Mouse (Mus musculus) hindbrain, embryonic 14.5 days (tissue): Measurements from ENCODE around the gene Foxd4. TPM values are rescaled to one million over a fixed set of nuclear protein-coding genes. Genes with fewer than 3 reads are reported as not detected.

ENCODE experiments used
- ATAC-seq: fragments of 200-750 bp; cut with Nextera tagmentation; 2 replicates; pipeline ENCODE4 v1.8.0; 2017; ENCODE audit warnings: moderate number of reproducible peaks, mild to moderate bottlenecking, moderate TSS enrichment, moderate library complexity; ENCODE audit not compliant: low FRiP score
- DNase-seq: peaks from one replicate; pipeline ENCODE4 v3.0.0-alpha.2; 2015; ENCODE audit warnings: low spot score
- H3K27ac ChIP-seq: fragments of 300-500 bp; sonication (generic); 2 replicates; pipeline ENCODE4 v1.5.1; 2014; ENCODE audit warnings: mild to moderate bottlenecking, moderate library complexity
- H3K27me3 ChIP-seq: fragments of 300-500 bp; sonication (generic); 2 replicates; pipeline ENCODE4 v1.6.1; 2014; ENCODE audit warnings: mild to moderate bottlenecking, low read length, mixed read lengths; ENCODE audit not compliant: control insufficient read depth, insufficient read depth
- H3K36me3 ChIP-seq: fragments of 300-500 bp; sonication (generic); replicated peaks from 2 replicates; pipeline ENCODE4 v1.6.1; 2014; ENCODE audit not compliant: control insufficient read depth, insufficient read depth
- H3K4me1 ChIP-seq: fragments of 300-500 bp; sonication (generic); replicated peaks from 2 replicates; pipeline ENCODE4 v1.6.1; 2014; ENCODE audit warnings: antibody characterized with exemption, low read length, mixed read lengths; ENCODE audit not compliant: control insufficient read depth, insufficient read depth
- H3K4me2 ChIP-seq: fragments of 300-500 bp; sonication (generic); replicated peaks from 2 replicates; pipeline ENCODE4 v1.6.1; 2014; ENCODE audit warnings: mild to moderate bottlenecking, moderate library complexity
- H3K4me3 ChIP-seq: fragments of 300-500 bp; sonication (generic); replicated peaks from 2 replicates; pipeline ENCODE4 v1.5.1; 2014; ENCODE audit warnings: mild to moderate bottlenecking, low read length
- H3K9ac ChIP-seq: fragments of 300-500 bp; sonication (generic); 2 replicates; pipeline ENCODE4 v1.6.1; 2014
- H3K9me3 ChIP-seq: fragments of 300-500 bp; sonication (generic); 2 replicates; pipeline ENCODE4 v1.6.1; 2016; ENCODE audit warnings: low read length; ENCODE audit not compliant: control insufficient read depth
- WGBS: fragments of 180-500 bp; shearing (Covaris S2); extraction: QIAGEN DNeasy Blood & Tissue Kit; methylation state at CpG from one replicate; pipeline ENCODE4 v1.1.7; 2014; 5-methylcytosine and 5-hydroxymethylcytosine counted together
- polyA plus RNA-seq: library from polyadenylated mRNA; unstranded; fragments of >200 nt; fragmentation: Nextera tagmentation; extraction: Ambion mirVana; gene quantifications from 2 replicates; pipeline ENCODE4 v1.2.1, GENCODE M21; 2014

The Foxd4 gene
- 0.13 and 0.23 TPM in 2 replicates for polyA plus RNA-seq

DNA sequence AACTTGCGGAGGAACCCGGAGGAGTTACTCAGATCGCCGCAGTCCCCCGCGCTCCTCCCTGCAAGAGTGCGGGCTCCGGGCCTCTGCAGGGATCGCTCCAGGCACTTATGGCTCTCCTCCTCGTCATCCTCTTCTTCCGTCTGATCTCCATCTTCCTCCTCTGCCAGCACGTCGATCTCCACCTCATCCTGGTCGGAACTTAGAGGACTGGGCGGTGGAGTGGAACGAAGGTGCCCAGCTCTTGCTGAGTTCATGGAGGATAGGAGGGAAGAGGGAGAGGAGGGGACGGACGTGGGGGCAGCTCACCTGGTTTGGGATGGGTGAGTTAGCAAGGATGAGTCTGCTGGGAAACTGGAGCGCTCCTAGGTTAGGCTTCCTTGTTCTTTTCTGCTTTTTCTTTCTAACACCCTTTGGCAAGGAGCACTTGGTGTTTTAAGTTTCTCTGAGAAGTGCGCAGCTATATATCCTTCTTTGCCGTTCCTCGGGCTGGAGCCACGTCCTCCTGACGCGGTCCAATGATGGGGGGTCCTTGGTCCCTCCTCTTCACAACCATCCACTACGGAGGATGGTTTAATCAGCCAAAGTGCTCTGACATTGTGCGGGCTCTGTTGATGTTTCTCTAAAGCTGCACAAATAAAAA, at the start of gene Foxd4:
Gene Foxd4 (minus strand): TSS at position 617 of the 640 bp plus-strand sequence.
- DNase-seq (no peak), ATAC-seq (no peak)
- no peak within 1 kb of the TSS for H3K27ac ChIP-seq
- peak within 1 kb of the TSS; percentile 58 for H3K4me2 ChIP-seq
- no peak within 1 kb of the TSS for H3K9ac ChIP-seq
- no peaks in the 10 kb centered on the region for H3K9me3 ChIP-seq
- H3K4me1 ChIP-seq, result peaks cover 17% of the 10 kb centered on the region; the same call in 1 of the 2 replicates
- H3K4me3 ChIP-seq, result peak within 1 kb of the TSS; percentile 34
- H3K36me3 ChIP-seq, result no peaks in the 10 kb centered on the region
- under 1% methylated on average over 27 of the region's 27 CpGs for WGBS
- peaks cover 78% of the 10 kb centered on the region for H3K27me3 ChIP-seq

DNA sequence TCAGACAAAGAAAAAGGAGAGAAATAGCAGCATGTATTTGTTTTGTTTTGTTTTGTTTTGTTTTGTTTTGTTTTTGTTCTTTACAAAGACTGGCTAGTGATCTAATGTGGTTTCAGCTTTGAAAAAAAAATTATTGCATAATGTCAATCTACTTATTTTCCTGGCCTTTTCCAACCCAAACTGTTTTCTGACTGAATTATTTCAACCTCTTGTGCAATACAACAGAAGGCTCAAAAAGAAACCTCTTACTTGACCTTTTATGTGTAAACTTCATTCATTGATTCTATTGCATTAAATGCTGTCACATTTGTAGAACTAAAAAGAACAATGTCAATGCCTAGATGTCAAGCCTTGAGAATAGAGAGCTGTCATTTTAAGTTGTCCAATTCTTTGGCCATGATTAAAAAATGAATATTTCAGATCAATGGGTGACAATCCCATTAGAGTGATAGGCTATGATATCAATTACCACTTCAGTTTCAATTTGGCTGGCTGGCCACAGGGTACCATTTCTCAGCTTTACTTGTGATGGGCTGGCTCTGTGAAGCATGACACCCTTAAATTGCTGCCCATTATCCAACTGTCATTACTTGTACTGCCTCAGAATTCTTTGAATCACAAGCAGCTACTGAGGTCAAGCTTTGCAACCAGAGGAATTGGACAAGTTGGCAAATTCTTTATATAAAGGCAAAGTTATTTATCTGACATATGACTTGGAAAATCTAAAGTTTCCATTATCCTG, 44.7 kb upstream of the Foxd4 start:
- Histone ChIP-seq H3K4me1 (no peaks in the 10 kb centered on the region), H3K9me3 (no peaks in the 10 kb centered on the region), H3K4me3 (no peak overlapping the region), H3K27me3 (no peaks in the 10 kb centered on the region), H3K36me3 (no peaks in the 10 kb centered on the region; the same call in 1 of the 2 replicates), H3K9ac (no peak overlapping the region), H3K27ac (no peak overlapping the region), H3K4me2 (no peak overlapping the region)
- ATAC-seq, result no peak
- no peak for DNase-seq

- no peak for DNase-seq
- 65% methylated on average over 1 of the region's 1 CpGs for WGBS
These were observed 36.1 kb upstream of the Foxd4 start for GRCm38 (mm10) chr19:24937084-24937483.

GRCm38 (mm10) chr19:24929041-24929440, 28.0 kb upstream of the Foxd4 start:
- Histone ChIP-seq H3K4me2 (no peak overlapping the region), H3K4me1 (no peaks in the 10 kb centered on the region), H3K27ac (no peak overlapping the region), H3K9me3 (no peaks in the 10 kb centered on the region), H3K36me3 (no peaks in the 10 kb centered on the region), H3K27me3 (no peaks in the 10 kb centered on the region), H3K4me3 (no peak overlapping the region), H3K9ac (no peak overlapping the region)
- DNase-seq, result no peak
- no peak for ATAC-seq
- WGBS, result 19% methylated on average over 1 of the region's 1 CpGs

More at GRCm38 (mm10) chr19:24937084-24937483, 36.1 kb upstream of the Foxd4 start:
- no peak overlapping the region for H3K9ac ChIP-seq
- no peak overlapping the region for H3K4me3 ChIP-seq
- H3K4me1 ChIP-seq, result no peaks in the 10 kb centered on the region
- H3K27ac ChIP-seq, result no peak overlapping the region
- no peak for ATAC-seq
- H3K36me3 ChIP-seq, result peaks cover 5% of the 10 kb centered on the region
- H3K27me3 ChIP-seq, result no peaks in the 10 kb centered on the region
- no peak overlapping the region for H3K4me2 ChIP-seq
- no peaks in the 10 kb centered on the region for H3K9me3 ChIP-seq

DNA sequence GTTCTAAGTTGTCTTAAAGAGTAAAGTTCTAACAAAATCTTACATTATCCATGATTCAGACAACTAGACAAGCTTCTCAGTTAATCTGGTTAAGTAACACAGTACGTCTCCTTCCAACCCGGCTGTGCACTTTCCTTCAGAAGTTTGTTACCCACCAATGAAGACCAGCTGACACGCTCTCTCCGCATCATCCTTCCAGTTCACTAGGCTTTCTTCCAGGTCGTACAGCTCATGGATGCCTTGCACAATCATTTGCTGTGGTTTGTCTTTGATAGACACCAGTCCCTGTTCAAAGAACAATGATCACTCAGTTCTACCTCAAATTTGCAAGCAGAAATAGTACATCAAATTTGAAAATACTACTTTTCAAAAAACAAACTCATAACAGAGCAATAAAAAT, 19.9 kb upstream of the Foxd4 start:
- Histone ChIP-seq H3K9ac (no peak overlapping the region), H3K4me1 (no peaks in the 10 kb centered on the region), H3K9me3 (no peaks in the 10 kb centered on the region), H3K4me2 (no peak overlapping the region), H3K36me3 (peaks cover 28% of the 10 kb centered on the region), H3K27me3 (no peaks in the 10 kb centered on the region), H3K4me3 (no peak overlapping the region), H3K27ac (no peak overlapping the region)
- no peak for DNase-seq
- WGBS, result 87% methylated on average over 5 of the region's 5 CpGs
- no peak for ATAC-seq

- no peaks in the 10 kb centered on the region for H3K4me1 ChIP-seq
- H3K36me3 ChIP-seq, result no peaks in the 10 kb centered on the region
- H3K9me3 ChIP-seq, result no peaks in the 10 kb centered on the region
- WGBS, result 92% methylated on average over 3 of the region's 3 CpGs
- H3K27me3 ChIP-seq, result peaks cover 10% of the 10 kb centered on the region; the same call in 1 of the 2 replicates
- ATAC-seq, result no peak
- H3K9ac ChIP-seq, result no peak overlapping the region
- DNase-seq, result no peak
- H3K4me2 ChIP-seq, result no peak overlapping the region
- no peak overlapping the region for H3K4me3 ChIP-seq
- no peak overlapping the region for H3K27ac ChIP-seq
These were observed 7.6 kb upstream of the Foxd4 start for GRCm38 (mm10) chr19:24908385-24909155.

DNA sequence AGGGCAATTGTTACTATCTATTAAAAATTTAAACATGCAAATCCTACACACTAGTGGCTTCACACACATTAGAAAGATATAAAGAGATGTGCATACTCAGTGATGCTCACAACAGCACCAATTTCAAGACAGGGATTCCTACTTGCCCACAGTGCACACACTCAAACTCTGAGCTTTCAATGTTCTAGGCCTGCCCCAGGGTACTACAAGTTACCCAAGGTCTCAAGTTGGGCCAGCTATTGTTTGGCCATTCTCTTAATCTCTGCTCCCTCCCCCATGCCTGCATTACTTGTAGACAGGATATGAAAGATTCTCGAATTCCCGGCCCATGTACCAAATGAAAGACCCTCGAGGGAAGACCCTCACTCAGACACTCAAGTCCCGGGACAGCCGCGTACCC, 6.7 kb upstream of the Foxd4 start:
- peaks cover 19% of the 10 kb centered on the region for H3K27me3 ChIP-seq
- no peak for DNase-seq
- H3K4me1 ChIP-seq, result no peaks in the 10 kb centered on the region
- H3K9ac ChIP-seq, result no peak overlapping the region
- ATAC-seq, result no peak
- H3K4me3 ChIP-seq, result no peak overlapping the region
- WGBS, result 93% methylated on average over 3 of the region's 6 CpGs
- no peaks in the 10 kb centered on the region for H3K36me3 ChIP-seq
- H3K27ac ChIP-seq, result no peak overlapping the region
- no peaks in the 10 kb centered on the region for H3K9me3 ChIP-seq
- no peak overlapping the region for H3K4me2 ChIP-seq

- DNase-seq (no peak), ATAC-seq (no peak)
- Histone ChIP-seq H3K4me1 (peaks cover 12% of the 10 kb centered on the region; the same call in 1 of the 2 replicates), H3K9me3 (no peaks in the 10 kb centered on the region), H3K36me3 (no peaks in the 10 kb centered on the region), H3K27ac (no peak overlapping the region), H3K4me3 (no peak overlapping the region), H3K27me3 (peaks cover 60% of the 10 kb centered on the region), H3K9ac (no peak overlapping the region), H3K4me2 (no peak overlapping the region)
- WGBS, result 54% methylated on average over 2 of the region's 2 CpGs
These were observed 1.8 kb upstream of the Foxd4 start for GRCm38 (mm10) chr19:24902821-24903220.

DNA sequence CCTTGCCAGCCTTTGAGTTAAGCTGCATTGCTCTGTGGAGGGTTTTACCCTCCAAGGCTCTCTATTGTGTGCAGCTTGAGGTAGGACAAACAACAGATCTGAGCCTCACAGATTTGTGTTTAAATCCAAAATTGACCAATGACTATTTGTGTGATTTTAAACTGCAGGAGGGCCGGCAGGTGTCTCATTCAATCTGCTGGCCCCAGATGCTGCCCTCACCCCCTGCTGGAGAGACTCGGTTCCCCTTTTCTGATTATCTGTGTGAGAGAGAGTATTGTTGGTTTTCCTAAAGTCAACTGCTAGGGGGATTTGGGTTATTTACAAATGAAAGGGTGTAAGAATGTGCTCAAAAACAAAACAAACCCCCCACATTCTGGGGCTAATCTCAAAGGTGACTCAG, 1.3 kb upstream of the Foxd4 start:
- WGBS, result 0% methylated on average over 2 of the region's 2 CpGs
- Histone ChIP-seq H3K27ac (no peak overlapping the region), H3K36me3 (no peaks in the 10 kb centered on the region), H3K4me2 (no peak overlapping the region), H3K4me3 (no peak overlapping the region), H3K27me3 (peaks cover 66% of the 10 kb centered on the region), H3K9me3 (no peaks in the 10 kb centered on the region), H3K4me1 (peaks cover 15% of the 10 kb centered on the region; the same call in 1 of the 2 replicates), H3K9ac (no peak overlapping the region)
- ATAC-seq (no peak), DNase-seq (no peak)
